Mouse (Mus musculus): ENCODE measurements around the gene Cep104. TPM values are rescaled to one million over a fixed set of nuclear protein-coding genes. Genes with fewer than 3 reads are reported as not detected.

The Cep104 gene
- polyA plus RNA-seq (2015; fragmentation: Nextera tagmentation; extraction: Ambion mirVana) = 7.8 and 8.1 TPM in 2 replicates

DNA sequence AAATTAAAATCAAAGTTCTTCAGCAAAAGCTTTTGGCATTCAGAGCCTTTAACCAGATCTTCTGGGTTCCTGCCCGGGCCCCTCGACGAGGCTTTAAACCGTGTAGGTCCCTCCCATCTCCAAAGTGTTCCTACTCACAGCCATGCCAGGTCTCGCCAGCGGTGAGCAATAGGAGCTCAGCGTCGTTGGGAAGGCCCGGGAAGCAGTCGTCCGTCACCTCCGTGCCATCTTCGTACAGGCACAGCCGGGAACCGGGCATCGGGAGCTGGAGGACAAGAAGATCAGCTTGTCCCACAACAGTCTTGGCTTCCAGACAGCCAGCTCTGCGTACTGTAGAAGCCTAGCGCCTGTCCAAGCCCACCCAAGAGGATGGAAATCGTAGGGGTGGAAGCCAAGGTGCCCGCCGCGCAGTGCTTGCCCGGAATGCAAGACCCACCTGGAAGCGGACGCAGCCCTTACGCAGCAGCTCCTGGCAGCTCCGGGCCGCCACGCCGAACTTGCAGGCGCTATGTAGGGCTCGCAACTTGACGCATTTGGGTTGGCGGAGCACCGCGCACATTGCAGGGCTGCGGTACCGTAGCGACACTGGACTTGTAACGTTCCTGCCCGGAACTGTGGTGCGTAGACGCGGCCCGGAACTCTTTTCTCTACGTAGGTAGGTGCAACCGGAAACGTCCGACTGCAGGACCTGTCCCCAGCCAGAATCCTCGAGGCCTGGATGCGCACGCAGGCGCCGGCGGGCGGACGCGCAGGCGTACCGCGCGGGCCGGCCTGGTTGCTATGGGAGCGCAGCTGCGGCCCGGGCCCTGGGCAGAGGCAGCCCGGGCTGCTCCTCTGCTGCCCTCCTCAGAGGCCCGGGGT, at the start of gene Cep104, which contains the start of gene Dffb:
Gene Cep104, plus strand, starts transcription at position 764 of the 861 bp plus-strand sequence.
Gene Dffb, minus strand, starts transcription at position 696 of the 861 bp plus-strand sequence.

DNA sequence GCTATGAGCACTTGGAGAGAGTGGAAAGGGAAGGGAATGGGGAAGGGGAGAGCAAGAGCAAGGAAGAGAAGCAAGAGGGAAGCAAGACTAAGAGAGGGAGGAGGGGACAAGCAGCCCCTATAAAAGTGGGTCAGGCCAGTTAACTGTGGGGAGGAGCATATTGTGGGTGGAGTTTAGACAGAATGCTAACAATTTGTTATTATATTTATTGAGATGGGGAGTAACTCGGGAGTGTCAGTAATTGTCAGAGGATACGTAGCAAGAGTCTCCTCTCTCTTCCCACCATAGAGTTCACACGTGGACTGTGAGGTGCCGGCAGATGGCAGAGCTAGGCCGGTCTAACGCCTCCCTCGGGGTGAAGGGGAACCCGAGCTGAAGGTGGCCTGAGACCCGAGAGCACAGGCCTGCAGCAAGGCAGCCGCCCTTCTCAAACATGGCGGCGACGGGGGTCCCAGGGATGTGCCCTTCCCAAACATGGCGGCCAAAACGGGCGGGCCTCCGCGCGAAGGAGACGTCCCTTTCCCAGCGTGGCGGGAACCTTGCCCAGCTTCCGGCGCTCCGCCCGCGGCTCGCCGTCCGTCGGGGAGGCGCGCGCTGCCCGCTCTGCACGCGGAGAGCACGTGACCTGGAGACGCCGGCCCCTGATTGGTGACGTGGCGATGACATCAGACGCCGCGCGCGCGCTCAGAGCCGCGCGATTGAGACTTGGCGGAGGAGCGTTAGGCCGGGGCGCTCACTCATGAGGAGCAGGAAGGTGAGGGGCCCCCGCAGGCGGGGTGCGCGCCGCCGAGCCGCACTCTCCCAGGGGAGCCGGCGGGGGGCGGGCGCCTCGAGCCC, 18.2 kb upstream of the Cep104 start, which contains the start of gene A430005L14Rik:
Gene A430005L14Rik, plus strand, starts transcription at position 669 of the 837 bp plus-strand sequence.

DNA sequence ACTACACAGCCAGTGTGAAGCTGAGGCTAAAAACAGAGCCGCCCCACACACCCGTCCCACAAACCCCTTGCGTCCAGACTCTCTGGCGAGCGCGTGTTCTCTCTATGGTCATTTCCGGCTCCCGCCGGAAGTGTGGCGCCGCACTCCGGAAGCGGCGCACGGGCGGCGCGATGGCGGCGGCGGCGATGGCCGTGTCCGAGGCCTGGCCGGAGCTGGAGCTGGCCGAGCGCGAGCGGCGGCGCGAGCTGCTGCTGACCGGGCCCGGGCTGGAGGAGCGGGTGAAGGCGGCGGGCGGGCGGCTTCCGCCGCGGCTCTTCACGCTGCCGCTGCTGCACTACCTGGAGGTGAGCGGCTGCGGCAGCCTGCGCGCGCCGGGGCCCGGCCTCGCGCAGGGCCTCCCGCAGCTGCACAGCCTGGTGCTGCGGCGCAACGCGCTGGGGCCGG, 36.7 kb downstream of the Cep104 start, which contains the start of gene Lrrc47:
Gene Lrrc47, plus strand, starts transcription at position 86 of the 444 bp plus-strand sequence.

DNA sequence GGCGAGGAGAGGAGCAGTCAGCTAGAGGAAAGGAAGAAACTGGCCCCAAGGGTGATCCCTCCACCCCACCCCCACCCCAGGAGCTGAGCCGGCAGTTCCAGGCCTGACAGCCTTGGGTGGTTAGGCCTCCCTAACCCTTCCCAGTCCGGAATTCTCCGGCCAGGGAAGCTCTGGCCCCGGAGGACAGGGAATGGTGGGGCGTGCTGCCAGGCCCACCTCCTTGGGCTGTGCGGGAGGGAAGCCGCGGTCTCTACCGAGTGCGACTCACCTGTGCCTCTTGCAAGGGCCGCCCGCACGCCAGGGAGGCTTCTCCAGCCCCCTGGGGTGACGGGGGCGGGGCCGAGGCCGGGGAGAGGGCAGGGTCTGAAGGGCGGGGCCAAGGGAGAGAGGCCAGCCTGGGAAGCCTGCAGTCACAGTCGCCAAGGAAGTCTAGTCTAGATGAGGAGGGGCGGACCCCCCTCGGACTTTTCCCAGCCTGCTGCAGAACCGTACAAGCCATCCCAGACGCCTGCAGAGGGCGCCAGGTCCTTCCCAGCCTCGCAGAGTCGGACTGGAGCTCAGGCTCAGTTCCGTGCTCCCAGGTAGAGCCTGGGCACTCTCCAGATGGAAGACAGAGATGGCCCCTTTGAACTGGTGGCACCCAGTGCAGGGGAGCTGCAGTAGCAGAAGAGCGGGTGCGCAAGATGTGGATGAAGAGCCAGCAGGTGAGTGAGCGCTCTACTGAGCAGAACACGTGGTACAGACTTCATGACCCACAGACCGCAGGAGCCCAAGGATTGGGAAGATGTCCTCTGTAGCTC, 50.8 kb downstream of the Cep104 start, which contains the start of gene Smim1:
Gene Smim1, minus strand, starts transcription at position 590 of the 800 bp plus-strand sequence.

DNA sequence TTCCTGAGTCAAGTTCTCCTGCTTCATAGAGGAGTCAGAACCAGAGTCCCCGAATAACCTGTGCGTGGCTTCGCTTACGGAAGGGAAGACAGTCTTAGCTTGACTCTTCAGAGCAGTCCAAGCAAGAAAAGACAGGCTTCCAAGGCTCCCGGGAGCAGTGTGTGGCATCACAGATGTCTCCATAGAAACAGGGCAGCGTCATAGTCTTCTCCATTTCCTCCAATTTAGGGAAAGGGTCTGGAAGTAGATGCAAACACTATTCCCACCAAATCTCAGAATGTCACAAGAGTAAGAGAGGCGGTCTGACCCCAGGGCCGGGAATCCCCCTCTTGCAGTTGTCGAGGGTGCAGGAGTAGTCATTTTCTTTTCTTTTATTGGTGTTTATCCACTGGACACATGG, 67.6 kb downstream of the Cep104 start, which contains the start of gene Ccdc27:
Gene Ccdc27, minus strand, starts transcription at position 101 of the 400 bp plus-strand sequence.

Other genes with a start within 250 kb of the Cep104 start
- 39.0 and 45.4 TPM in 2 replicates for gene A430005L14Rik, start 18.0 kb upstream of the Cep104 start, polyA plus RNA-seq (2015; fragmentation: Nextera tagmentation; extraction: Ambion mirVana)
- 4.1 and 4.8 TPM in 2 replicates for gene Dffb, start 68 bp upstream of the Cep104 start, polyA plus RNA-seq (2015; fragmentation: Nextera tagmentation; extraction: Ambion mirVana)
- gene Lrrc47, start 36.5 kb downstream of the Cep104 start, polyA plus RNA-seq (2015; fragmentation: Nextera tagmentation; extraction: Ambion mirVana) = 15.4 and 20.0 TPM in 2 replicates
- 44.0 and 49.9 TPM in 2 replicates for gene Smim1, start 51.0 kb downstream of the Cep104 start, polyA plus RNA-seq (2015; fragmentation: Nextera tagmentation; extraction: Ambion mirVana)
- gene Ccdc27, start 67.5 kb downstream of the Cep104 start, polyA plus RNA-seq (2015; fragmentation: Nextera tagmentation; extraction: Ambion mirVana) = not detected in 2 replicates
- 0.05 and 0.11 TPM in 2 replicates for gene Trp73, start 165.0 kb downstream of the Cep104 start, polyA plus RNA-seq (2015; fragmentation: Nextera tagmentation; extraction: Ambion mirVana)
- 29.6 and 37.7 TPM in 2 replicates for gene Wrap73, start 167.2 kb downstream of the Cep104 start, polyA plus RNA-seq (2015; fragmentation: Nextera tagmentation; extraction: Ambion mirVana)
- gene Tprgl, start 185.5 kb downstream of the Cep104 start, polyA plus RNA-seq (2015; fragmentation: Nextera tagmentation; extraction: Ambion mirVana) = 106 TPM in 2 replicates
- gene Megf6, start 195.5 kb downstream of the Cep104 start, polyA plus RNA-seq (2015; fragmentation: Nextera tagmentation; extraction: Ambion mirVana) = 6.0 and 6.3 TPM in 2 replicates

Measured in skeletal muscle tissue, postnatal 0 days (tissue).